Mouse (Mus musculus): ENCODE measurements around the gene Ndufb5.

The Ndufb5 gene

GRCm38 (mm10) chr3:32713711-32714110 is 23.1 kb upstream of the Ndufb5 start:
- TF ChIP-seq GATA4 (IDR thresholded peaks at IDR 0.05; ENCODE audit: insufficient replicate concordance, low read length), result no peak

- no peak for TF ChIP-seq GATA4 (IDR thresholded peaks at IDR 0.05; ENCODE audit: insufficient replicate concordance, low read length)
These were observed 18.5 kb upstream of the Ndufb5 start for GRCm38 (mm10) chr3:32718271-32718670.

- no peak for TF ChIP-seq GATA4 (IDR thresholded peaks at IDR 0.05; ENCODE audit: insufficient replicate concordance, low read length)
These were observed 12.6 kb upstream of the Ndufb5 start for GRCm38 (mm10) chr3:32724191-32724590.

DNA sequence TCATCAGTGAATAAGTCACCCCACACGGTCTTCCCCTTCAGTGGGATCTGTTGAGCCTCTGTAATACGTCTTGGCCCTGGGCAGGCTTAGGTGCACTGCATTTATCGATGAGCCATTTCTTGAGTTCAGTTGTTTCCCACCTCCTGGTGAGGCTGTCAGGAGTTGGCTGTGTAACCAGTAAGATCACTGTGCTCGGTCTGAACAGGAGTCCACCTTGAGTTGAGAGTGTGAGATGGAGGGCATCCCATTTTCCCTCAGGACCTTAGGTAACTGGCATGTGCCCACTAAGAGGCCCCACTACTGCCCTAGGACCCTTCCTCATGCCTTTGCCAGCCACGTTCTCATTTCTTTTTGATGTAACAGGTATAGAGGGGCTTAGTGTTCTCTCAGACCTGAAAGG is 10.8 kb upstream of the Ndufb5 start:
- no peak for TF ChIP-seq GATA4 (IDR thresholded peaks at IDR 0.05; ENCODE audit: insufficient replicate concordance, low read length)

GRCm38 (mm10) chr3:32727861-32728260 is 8.9 kb upstream of the Ndufb5 start:
- no peak for TF ChIP-seq GATA4 (IDR thresholded peaks at IDR 0.05; ENCODE audit: insufficient replicate concordance, low read length)

DNA sequence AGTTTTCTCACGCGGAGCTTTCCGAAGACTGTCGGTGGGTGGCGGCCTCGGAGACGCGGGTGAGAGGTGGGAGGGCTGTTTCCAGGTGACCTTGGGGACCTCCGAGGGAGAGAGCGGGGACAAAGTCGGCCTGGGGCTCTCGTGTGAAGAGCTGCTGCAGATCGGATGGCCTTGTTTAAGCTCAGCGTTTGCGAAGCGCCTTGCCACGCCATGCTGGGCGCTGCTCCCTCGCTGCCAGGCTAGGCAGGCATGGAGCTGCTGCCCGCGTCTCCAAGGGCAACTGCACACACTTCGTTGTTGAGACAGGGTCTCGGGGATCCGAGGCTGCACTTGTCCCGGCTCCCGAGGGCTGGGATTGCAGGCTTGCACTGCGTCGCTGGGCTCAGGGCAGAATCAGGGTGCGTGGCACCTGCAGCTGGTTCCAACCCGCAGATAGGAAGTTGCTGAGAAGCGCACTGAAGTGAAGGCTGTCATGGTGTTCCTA is 424 bp downstream of the Ndufb5 start, which contains the start of gene Mrpl47:
Mrpl47 (minus strand) TSS at position 434 of the 484 bp plus-strand sequence.
- TF ChIP-seq GATA4 (IDR thresholded peaks at IDR 0.05; ENCODE audit: insufficient replicate concordance, low read length), result no peak

GRCm38 (mm10) chr3:32738549-32738948 is 1.8 kb downstream of the Ndufb5 start:
- TF ChIP-seq GATA4 (IDR thresholded peaks at IDR 0.05; ENCODE audit: insufficient replicate concordance, low read length), result no peak

DNA sequence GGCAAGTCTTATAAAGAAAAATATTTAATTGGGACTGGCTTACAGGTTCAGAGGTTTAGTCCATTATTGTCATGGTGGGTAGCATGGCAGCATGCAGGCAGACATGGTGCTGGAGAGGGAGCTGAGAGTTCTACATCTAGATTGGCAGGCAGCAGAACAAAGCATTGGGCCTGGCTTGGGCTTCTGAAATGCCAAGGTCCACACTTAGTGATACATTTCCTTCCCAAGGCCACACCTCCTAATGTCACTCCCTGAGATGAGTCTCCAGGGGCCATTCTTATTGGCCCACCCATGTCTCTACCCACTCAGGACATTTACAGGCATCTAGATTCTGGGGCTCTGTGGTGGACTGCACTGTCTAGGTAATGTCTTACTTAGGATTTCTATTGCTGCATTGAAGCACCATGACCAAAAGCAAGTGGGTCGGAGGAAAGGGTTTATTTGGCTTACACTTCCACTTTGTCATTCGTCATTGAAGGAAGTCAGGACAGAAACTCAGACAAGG is 5.5 kb downstream of the Ndufb5 start:
- TF ChIP-seq GATA4 (IDR thresholded peaks at IDR 0.05; ENCODE audit: insufficient replicate concordance, low read length), result no peak

DNA sequence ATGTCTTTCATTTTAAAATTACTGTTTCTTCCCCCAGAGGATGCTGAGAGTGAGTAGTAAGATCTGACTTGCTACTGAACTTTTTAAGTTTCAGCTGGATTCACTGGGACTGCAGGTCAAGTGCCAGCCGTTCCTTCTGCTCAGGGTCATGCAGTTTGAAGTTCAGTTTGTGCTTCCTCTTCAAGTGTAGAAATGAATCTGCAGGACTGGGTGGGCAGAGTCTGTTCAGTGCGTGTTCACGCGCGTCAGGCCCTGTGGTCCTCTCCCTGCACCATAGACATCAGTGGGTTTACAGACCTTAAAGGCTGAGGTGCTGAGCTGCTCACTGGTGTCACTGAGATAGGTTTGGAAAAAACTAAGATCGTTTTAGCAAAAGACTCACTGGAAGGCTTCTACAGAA is 8.2 kb downstream of the Ndufb5 start:
- no peak for TF ChIP-seq GATA4 (IDR thresholded peaks at IDR 0.05; ENCODE audit: insufficient replicate concordance, low read length)

DNA sequence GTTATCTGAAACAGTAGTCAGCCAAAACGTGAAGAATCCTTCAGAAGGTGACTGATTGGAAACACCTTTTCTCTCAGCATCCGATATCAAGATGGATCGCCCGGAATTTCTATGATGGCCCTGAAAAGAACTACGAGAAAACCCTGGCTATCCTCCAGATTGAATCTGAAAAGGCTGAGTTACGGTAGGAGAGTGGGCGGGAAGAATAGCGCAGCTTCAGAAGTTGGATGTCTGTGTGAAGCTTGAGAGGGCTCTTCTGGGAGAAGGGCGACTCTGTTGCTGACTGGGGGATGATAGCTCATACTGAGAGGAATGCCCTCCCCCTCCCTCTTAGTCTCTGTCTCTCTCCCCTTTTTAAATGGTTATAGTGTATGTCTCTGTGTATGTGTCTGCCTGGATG is 11.6 kb downstream of the Ndufb5 start:
- TF ChIP-seq GATA4 (IDR thresholded peaks at IDR 0.05; ENCODE audit: insufficient replicate concordance, low read length), result no peak

DNA sequence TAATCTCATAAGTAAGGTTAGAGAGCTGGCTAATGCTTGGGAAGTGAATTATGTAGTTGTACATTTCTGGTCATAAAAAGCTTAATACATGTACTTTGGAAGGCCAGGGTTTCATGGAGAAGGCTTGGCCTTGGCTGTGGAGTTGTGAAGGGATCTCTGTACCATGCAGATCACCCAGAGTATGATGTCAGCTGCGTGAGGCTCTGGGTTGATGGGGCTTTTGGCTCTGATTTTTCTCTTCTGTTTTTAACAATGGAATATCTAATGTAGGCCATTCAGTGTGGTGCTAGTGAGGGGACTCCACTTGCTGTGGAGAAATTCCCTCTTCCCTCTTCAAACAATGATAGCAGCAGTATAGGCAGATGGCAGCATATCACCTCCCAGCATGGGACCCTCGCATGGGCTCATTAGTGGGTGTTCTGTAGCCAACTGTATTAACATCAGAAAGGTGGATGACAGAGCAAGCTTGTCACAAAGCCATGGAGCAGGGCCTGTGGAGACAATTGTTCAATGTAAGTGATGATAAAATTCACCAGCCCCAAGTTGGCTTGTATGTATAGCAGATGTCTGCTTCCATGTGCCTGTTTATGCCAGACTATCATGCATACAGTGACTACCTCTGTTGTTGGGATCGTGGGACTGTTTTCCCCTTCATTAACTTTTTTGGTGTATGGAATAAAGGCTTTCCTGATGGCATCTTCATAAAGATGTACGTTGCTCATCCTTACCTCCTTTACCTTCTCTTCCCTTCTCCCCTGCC is 13.2 kb downstream of the Ndufb5 start:
- TF ChIP-seq GATA4 (IDR thresholded peaks at IDR 0.05; ENCODE audit: insufficient replicate concordance, low read length), result no peak

- TF ChIP-seq GATA4 (IDR thresholded peaks at IDR 0.05; ENCODE audit: insufficient replicate concordance, low read length), result no peak
These were observed 17.7 kb downstream of the Ndufb5 start for GRCm38 (mm10) chr3:32754384-32754915.

- no peak for TF ChIP-seq GATA4 (IDR thresholded peaks at IDR 0.05; ENCODE audit: insufficient replicate concordance, low read length)
These were observed 22.4 kb downstream of the Ndufb5 start for GRCm38 (mm10) chr3:32759212-32759611.

DNA sequence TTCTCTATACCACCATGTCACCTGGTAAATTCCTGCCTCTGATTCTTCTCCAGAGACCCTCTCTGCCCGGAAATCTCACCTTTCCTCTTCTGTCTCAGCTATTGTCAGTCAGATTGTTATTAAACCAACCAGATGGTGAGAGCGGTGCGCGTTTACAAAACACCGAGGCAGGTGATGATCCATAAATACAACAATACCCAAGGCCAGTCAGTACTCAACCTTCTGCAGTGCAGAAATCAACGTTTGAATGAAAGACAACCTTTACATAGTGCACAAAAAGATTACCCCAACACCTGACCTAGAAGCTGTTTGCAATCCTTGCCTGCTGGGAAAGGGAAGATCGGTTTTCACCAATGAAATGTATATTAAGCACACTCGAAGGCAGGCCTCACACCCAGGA is 26.2 kb downstream of the Ndufb5 start:
- no peak for TF ChIP-seq GATA4 (IDR thresholded peaks at IDR 0.05; ENCODE audit: insufficient replicate concordance, low read length)

GRCm38 (mm10) chr3:32763902-32764301 is 27.1 kb downstream of the Ndufb5 start:
- TF ChIP-seq GATA4 (IDR thresholded peaks at IDR 0.05; ENCODE audit: insufficient replicate concordance, low read length), result no peak

DNA sequence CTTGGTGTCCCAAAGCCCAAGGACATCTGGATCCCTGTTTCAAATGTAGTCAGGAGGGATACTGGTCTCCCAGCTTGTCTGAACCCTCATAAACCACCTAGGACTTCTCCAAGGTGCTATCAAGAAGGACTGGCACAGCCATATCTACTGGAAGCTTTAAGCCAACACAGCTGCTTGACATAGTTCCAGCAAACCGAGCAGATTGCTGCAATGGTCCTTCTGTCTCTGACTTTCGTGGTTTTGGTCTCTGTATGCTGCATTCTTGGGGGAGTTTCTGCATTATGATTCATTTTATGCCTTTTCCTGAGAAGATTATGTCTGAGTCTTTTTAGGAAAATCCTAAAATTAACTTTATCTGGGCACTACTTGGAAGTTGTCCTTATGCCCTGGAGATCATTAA is 34.0 kb downstream of the Ndufb5 start:
- TF ChIP-seq GATA4 (IDR thresholded peaks at IDR 0.05; ENCODE audit: insufficient replicate concordance, low read length), result no peak
